Mouse (Mus musculus): Measurements from ENCODE around the gene Gm12394. TPM values are rescaled to one million over a fixed set of nuclear protein-coding genes. Genes with fewer than 3 reads are reported as not detected.
"Not testable (repeated sequence)": the region's sequence is repeated elsewhere in the genome, so short reads cannot be mapped to it uniquely, and the experiment has no call there.

Gene Gm12394
- total RNA-seq (2017), result not detected in 3 replicates

DNA sequence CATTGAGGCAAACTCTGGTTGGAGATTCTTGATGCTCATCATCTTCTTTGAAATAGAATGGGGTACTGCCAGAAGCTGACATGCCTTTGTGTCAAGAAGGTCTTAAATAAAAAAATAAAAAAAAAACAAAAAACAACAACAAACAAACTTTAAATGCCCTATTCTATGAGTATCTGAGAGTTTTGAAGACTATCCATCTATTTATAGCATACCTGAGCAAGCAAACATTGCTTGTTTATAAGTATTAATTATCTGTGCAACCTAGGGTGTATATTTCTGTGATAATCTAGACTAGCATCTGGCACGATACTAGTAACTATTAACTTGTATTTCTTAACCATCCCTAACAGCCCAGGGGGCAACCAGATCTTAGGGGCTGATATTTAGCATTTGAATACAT, at the start of gene Gm12394:
Gene Gm12394 (minus strand): TSS at position 101 of the 400 bp plus-strand sequence.
- ATAC-seq (replicated peaks; ENCODE audit: insufficient number of reproducible peaks, low FRiP score, low TSS enrichment, poor library complexity, severe bottlenecking), result not testable (repeated sequence)

DNA sequence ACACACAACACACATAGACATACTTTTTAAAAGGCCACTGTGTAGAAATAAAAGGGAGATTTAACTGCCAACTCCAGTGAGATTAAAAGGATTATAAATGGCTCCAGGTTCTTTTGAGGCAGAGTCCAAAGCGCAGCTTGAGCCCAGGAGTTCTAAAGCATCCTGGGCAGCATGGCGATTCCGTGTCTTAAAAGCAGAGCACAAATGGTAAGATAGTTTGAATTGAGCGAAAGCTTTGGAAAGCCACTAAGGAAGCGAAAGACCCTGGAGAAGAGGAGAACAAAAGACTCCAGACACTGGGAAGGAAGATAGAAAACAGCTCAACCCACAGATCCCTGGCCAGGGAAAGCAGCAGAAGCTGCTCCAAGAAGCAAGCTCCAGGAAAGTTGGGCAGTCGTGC, 48.4 kb upstream of the Gm12394 start:
- no peak for ATAC-seq (replicated peaks; ENCODE audit: insufficient number of reproducible peaks, low FRiP score, low TSS enrichment, poor library complexity, severe bottlenecking)

DNA sequence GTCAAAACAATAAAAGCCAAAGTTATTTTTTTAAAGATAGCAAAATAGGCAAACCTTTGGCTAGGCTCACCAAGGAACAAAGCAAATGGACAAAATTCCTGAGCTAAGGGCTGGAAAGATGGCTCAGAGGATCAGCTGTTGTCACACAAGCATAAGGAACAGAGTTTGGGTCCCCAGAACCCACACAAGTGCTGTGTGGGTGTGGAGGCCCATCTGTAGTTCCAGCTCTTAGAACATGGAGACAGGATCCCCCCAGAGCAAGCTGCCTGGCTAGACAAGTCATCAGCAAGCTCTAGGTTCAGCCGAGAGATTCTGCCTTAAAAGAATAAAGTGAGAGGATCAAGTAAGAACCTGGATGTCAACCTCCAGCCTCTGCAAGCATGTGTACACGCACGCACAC, 48.0 kb upstream of the Gm12394 start:
- ATAC-seq (replicated peaks; ENCODE audit: insufficient number of reproducible peaks, low FRiP score, low TSS enrichment, poor library complexity, severe bottlenecking), result no peak

DNA sequence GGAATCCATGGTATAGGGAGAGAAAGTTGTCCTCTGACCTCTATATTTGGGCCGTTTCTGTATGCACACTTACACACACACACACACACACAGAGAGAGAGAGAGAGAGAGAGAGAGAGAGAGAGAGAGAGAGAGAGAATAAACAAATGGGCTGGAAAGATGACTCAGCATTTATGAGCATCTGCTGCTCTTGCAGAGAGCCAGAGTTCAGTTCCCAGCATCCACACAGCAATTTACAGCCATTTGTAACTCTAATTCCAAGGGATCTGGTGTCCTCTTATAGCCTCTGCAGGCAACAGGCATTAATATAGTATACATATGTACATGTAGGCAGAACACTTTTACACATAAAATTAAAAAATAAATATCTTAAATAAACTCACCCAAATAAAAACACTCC, 47.4 kb upstream of the Gm12394 start:
- no peak for ATAC-seq (replicated peaks; ENCODE audit: insufficient number of reproducible peaks, low FRiP score, low TSS enrichment, poor library complexity, severe bottlenecking)

DNA sequence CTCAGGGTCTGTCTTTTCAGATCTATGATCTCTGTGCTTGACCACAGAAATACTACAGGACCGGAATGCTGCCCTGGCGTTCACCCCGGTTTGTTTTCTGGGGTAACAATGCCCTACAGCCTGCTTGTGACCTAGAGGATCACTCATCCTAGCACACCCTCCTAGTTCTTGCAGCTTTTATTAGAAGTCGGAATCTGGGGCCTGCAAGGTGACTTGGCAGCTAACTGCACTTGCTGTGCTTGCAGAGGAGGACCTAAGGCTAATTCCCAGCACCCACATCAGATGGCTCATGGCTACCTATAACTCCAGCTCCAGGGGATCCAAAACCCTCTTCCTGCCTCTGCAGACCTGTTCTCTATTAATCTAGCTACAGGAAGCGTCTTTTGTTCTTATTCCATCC, 46.2 kb upstream of the Gm12394 start:
- no peak for ATAC-seq (replicated peaks; ENCODE audit: insufficient number of reproducible peaks, low FRiP score, low TSS enrichment, poor library complexity, severe bottlenecking)

DNA sequence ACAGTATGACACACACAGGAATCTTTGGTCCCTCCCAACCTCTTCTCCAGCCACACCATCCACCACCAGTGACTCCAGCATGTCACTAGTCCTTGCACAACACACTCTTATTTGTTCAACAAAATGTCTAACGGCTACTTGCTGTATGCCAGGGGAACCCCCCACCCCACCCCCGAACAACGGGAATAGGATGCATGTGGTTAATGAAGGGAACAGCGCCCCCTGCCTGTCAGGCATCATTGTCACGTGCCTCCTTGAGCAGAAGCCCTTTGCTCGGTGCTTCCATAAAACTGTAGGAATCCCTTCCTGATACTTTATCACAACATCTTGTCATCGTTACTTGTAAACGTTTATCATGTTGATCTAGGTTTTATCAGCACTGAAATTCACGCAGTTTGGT, 45.6 kb upstream of the Gm12394 start:
- no peak for ATAC-seq (replicated peaks; ENCODE audit: insufficient number of reproducible peaks, low FRiP score, low TSS enrichment, poor library complexity, severe bottlenecking)

DNA sequence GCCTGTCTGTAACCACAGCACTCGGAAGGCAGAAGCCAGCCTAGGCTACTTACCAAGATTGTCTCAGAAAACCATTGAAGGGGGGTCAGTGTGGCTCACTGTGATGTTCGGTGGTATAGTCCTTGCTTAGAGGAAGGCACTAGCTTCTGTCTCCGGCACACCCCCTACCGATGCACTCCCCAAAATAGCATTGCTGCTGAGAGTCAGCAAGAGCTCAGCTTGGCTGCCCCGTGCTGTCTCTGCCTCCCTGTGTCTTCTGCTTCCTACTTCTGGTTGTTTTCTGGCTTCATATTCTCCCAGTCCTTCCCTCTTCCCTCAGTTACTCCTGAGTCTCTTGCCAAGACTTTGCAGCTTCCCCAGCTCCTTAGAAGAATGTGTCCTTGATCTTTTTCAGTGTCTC, 44.3 kb upstream of the Gm12394 start:
- no peak for ATAC-seq (replicated peaks; ENCODE audit: insufficient number of reproducible peaks, low FRiP score, low TSS enrichment, poor library complexity, severe bottlenecking)

DNA sequence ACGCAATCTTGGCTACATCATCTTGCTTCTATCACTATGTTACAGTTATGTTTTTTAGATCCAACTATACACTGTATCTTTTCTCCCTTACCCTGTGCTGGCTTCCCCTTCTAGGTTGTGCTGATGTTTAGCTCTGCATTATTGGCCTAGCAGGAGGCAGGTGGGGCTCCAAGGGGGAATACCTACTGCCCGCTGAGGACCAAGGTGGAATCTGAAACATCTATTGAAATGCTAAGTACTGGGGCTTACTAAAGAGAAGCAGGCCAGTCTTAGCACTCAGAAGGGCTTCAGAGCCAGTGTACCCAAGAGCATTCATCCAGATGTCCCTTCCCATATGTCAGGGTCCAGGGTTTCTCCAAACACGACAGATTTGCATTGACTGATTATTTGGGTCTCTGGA, 42.3 kb upstream of the Gm12394 start:
- ATAC-seq (replicated peaks; ENCODE audit: insufficient number of reproducible peaks, low FRiP score, low TSS enrichment, poor library complexity, severe bottlenecking), result no peak

DNA sequence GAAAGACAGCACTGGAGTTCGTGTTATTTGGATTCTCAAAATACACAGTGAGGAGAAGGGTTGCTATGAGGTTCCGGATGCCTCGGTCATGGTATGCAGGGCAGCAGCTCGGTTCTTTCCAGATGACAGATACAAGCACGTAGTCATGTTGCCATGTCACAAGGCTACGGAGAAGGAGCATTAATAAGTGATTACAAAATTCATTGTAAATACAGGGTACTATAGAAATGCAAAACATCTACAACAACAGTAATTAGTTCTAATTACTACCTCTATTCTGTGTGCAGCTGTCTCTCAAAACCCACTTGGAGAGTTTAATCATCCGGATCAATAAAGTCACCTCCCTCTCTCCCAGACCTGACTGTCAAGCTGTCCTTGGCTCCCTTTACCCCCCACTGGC, 38.5 kb upstream of the Gm12394 start:
- ATAC-seq (replicated peaks; ENCODE audit: insufficient number of reproducible peaks, low FRiP score, low TSS enrichment, poor library complexity, severe bottlenecking), result no peak

DNA sequence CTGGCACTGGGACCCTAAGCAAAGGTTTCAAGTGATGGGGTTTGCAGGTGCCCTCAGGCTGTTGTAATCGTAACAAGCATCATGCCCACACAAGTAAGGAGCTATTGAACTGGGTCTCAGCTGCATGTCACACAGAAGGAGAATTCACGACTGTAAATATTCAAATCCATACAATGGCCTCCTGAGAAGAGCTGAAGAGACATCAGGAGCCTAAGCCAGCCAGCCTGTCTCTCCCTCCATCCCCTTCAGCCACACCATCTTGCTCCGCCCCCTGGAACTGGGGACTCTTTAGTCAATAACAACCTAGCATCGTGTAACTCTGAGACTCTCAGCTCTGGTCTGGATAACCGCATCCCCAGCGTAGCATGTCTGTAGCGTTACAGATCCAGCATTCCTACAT, 34.6 kb upstream of the Gm12394 start:
- ATAC-seq (replicated peaks; ENCODE audit: insufficient number of reproducible peaks, low FRiP score, low TSS enrichment, poor library complexity, severe bottlenecking), result no peak

DNA sequence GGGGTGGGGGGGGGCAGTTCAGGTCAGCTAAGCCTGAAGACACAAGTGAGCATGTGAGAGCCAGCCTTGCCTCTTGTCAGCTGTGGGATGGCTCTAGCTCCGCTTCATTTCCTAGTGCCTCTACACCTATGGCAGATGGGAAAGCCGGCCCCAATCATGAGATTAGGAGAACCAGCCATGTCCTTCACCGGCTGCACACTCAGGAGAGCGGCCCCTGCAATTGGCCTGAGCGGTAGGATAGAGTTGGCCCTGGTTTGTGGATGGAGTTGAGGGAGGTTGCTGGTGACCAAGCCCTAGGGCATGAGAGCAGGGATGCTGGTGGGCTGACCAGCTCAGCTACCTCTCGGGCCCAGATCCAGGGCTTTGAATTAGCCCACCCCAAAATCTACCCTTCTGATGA, 32.2 kb upstream of the Gm12394 start:
- ATAC-seq (replicated peaks; ENCODE audit: insufficient number of reproducible peaks, low FRiP score, low TSS enrichment, poor library complexity, severe bottlenecking), result no peak

DNA sequence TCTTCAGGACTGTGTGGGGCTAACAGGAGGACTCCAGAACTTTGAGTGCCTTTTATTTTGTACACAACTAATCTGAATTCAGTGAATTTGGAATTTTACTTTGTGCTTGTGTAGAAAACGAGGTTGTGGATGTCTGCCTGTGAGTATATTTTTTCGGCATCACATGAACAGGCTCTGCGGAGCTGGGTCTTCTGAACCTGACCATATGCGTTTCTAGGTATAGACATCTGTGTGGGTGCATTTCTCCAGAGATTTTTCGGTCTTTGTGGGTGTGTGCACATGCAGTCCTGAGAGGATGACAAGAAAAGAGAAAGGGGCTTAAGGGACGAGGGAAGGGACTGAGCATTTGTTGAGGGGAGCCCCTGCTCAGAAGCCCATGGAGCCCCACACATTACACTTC, 30.4 kb upstream of the Gm12394 start:
- no peak for ATAC-seq (replicated peaks; ENCODE audit: insufficient number of reproducible peaks, low FRiP score, low TSS enrichment, poor library complexity, severe bottlenecking)

DNA sequence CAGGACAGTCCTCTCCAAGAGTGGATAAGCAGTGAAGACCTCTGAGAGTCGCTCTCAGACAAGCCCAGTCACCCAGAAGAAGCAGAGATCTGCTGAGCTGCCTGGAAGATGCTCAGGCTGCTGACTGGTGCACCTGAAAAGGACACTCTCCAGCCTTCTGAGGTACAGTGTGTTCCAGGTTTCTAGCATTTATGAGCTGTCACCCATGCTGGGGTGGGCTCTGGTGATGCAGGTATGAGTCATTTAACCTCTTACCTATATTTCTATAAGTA, 24.0 kb upstream of the Gm12394 start:
- ATAC-seq (replicated peaks; ENCODE audit: insufficient number of reproducible peaks, low FRiP score, low TSS enrichment, poor library complexity, severe bottlenecking), result no peak

DNA sequence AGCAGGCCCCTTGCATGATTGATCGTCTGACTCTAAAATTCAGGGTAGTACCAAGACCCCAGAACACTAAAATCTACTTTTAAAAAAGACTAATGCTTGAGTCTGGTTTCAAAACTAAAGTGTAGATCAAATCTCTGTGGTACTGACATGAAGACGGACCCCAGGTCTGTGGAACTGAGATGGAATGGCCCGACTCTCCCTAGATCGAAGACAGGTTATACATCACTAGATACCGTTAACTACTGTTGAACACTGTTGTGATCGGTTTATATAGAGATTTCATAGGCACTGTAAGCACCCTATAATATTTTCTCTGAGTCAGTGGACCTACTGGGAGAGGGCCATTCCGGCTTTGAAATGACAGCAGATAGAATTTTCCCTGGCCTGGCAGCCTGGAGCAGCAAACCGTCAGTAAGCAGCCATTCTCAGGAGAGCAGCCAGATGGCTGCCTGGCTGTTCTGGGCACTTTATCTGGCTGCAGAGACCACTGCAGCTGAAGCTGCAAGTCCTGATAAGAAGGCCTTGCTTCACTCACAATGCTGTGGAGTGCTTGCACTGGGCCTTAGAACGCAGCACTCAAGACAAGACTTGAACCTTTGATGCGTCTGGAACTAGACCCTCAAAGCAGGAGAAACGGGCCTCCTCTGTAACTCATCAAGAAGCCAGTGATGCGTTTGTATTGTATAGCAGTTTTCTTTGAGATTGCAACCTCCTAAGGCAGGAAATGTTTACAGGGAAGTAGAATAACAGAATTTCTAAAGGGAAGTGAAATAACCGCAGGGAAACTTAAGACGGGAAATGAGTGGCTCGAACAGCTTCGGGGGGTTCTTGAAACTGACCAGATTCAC, 23.5 kb upstream of the Gm12394 start:
- 0 out of 2 replicates have a peak, but pooled peaks have one; percentile 22 for ATAC-seq (replicated peaks; ENCODE audit: insufficient number of reproducible peaks, low FRiP score, low TSS enrichment, poor library complexity, severe bottlenecking)

DNA sequence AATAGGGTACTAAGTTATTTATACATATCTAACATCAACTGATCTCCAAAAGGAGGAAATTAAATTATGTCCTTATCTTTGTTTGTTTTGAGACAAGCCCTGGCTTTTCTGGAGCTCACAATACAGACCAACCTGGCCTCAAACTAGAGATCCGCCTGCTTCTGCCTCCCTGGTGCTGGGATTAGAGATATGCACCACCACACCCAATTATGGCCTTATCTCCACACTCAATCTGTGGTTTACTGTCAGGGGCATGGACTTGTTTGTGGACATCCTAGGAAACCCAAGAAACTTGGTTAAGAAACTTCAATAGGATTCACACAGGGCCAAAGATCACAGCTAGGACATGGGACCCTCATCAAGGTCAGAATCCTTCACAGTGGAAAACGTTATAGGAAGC, 21.1 kb upstream of the Gm12394 start:
- no peak for ATAC-seq (replicated peaks; ENCODE audit: insufficient number of reproducible peaks, low FRiP score, low TSS enrichment, poor library complexity, severe bottlenecking)

DNA sequence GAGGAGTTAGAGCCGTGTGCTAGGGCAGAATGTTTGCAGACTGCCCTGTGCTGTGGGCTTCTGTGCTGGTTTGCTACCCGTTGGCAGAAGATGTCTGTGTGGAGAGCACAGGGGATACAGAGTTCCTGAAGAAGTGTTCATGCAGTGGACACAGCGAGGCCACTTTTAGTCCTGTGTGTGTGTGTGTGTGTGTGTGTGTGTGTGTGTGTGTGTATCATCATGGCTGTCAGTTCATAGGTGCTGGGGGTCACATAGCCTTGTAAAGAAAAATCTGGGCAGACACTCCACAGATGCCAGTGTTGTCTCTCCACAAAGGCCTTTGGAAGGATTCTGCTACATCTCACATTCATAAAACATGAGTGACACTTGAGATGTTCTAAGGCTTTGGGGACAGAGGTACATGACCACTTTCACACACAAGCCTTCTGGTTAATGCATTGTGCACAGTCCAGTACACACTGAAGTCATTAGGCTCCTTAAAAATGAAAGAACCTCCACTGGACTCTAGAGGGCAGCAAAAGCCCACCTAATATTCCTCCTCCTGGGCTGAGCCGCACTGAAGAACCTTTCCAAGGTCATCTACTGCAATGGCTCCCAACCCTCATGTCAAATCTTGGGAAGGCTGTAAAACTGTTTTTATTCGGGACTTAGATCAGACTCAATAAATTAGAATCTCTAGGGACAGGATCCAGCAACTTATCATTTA, 20.2 kb upstream of the Gm12394 start:
- ATAC-seq (replicated peaks; ENCODE audit: insufficient number of reproducible peaks, low FRiP score, low TSS enrichment, poor library complexity, severe bottlenecking), result peak; percentile 78; the same call in 1 of the 2 replicates

DNA sequence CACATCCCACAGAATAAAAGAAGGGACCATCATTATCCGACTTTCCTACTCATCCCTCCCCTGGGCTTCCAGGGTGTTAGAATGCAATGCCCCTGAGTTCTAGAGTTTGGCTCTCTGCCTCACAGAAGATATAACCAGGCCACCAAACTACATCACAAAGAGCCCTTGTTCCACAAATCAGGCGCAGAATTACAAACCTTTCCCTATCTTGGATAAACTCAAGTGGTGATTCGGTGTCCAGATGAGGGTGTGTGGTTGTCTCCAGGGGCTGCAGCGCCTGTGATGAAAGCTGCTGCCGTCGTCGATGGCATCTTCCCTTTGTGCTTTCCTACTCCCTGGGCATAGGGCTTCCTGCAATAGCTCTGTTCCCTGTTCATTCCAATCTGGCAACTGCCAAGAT, 17.6 kb upstream of the Gm12394 start, which contains the start of gene Fam205c:
Gene Fam205c (minus strand): TSS at position 101 of the 400 bp plus-strand sequence.
- ATAC-seq (replicated peaks; ENCODE audit: insufficient number of reproducible peaks, low FRiP score, low TSS enrichment, poor library complexity, severe bottlenecking), result no peak

DNA sequence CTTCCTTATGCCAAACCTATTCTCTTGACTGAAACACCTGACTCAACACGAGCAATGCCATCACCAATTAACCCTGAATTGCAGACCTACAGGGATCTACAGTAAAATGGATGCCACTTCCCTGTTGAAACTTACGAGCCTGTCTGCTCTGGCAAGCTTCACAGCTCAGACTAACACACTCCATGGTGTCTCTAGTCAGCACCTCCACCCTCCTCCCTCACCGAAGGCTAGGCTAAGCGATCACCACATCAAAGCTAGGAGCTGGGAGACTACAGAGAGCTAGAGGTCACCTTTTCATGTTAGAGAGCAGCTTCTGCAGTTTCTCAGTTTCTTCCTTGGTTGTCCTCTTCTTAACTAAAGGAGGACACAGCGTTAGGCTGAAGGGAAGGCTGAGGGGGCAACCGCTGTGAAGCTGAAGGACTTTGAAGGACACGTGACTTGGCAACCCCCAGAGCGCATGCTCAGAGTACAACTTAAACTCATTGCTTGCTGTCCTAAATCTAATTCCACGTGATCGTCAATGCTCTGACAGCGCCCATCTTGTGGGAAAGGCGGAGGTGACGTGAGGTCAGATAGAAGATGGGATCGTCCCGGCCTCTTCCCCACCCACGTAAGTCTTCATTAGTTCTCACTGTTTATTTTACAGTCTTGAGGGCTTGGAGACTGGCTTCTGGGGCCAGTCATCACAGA, 16.3 kb upstream of the Gm12394 start:
- ATAC-seq (replicated peaks; ENCODE audit: insufficient number of reproducible peaks, low FRiP score, low TSS enrichment, poor library complexity, severe bottlenecking), result no peak

DNA sequence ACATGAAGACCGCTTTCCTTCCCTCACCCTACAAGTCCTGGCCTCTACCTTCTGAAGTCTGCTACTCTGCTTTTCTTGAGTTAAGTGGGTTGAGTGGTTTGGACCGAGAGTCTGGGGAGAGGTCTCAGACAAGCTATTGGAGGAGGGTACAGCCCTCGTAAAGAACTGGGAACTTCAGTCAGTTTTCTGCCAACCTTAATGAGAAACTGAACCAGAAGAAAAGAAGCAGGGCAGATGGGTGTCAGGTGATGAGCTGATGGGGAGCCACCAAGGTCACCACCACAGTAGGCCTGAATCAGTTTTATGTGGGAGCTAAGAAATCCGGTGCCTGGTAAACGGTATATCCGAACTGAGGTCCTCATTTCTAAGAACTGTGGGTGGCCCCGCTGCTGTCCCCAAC, 15.6 kb upstream of the Gm12394 start:
- no peak for ATAC-seq (replicated peaks; ENCODE audit: insufficient number of reproducible peaks, low FRiP score, low TSS enrichment, poor library complexity, severe bottlenecking)

DNA sequence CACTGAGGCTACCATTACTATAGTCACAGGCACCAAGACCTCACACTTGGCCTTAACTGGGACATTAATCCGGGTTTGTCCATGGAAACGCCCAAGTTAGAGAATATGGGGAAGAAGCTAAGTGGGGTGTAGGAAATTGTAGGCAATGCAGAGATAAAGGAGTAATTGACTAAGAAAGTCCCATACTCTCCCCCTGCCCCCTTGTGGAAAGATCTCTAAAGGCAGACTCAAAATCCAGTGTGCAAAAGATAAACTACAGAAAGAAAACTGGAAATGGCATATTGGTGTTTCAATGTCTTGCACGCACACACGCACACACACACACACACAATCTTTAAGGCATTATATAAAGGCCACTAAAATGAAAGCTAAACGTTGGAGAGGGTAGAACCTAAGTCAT, 14.2 kb upstream of the Gm12394 start:
- ATAC-seq (replicated peaks; ENCODE audit: insufficient number of reproducible peaks, low FRiP score, low TSS enrichment, poor library complexity, severe bottlenecking), result no peak

Data from monocyte, adult 5-6 weeks (primary cell).